Comparison of ENCODE assay signal across 29 mouse cellular contexts in genomic region chr12:102714654-102715395, GRCm38 (mm10). TPM values are rescaled to one million over a fixed set of nuclear protein-coding genes. Genes with fewer than 3 reads are reported as not detected.
DNase-seq lines count a peak whose midpoint lies in the region; ATAC-seq lines count a peak whose summit lies in the region.
"Had no signal": no experiment of that assay in that cellular context is flagged by ENCODE, and none has a peak within 500 bp of the region (broad histone marks: within the 10 kb centered on the region; RNA-seq: fewer than 3 reads in every experiment).

No protein-coding gene starts in this region.

- no peaks in the 10 kb centered on the region for H3K36me3 ChIP-seq in midbrain, embryonic 11.5 days (ENCODE audit: control insufficient read depth, insufficient read depth, low read length)
- H3K36me3 ChIP-seq in midbrain, embryonic 10.5 days: no peaks in the 10 kb centered on the region
- H3K36me3 ChIP-seq: embryonic facial prominence, embryonic 13.5 days; forebrain, embryonic 12.5 days; heart, embryonic 12.5 days had no signal

- intact Hi-C loops in gastrocnemius, postnatal 14 days (cut with DNase I; ENCODE audit: low total_unique reads): loop anchor here (5.0 kb wide), 1 partner anchor 138 kb away; no protein-coding TSS in a partner anchor

- no peaks in the 10 kb centered on the region for H3K27me3 ChIP-seq in midbrain, embryonic 11.5 days (ENCODE audit: control insufficient read depth, insufficient read depth, low read length)
- no peaks in the 10 kb centered on the region for H3K27me3 ChIP-seq in midbrain, embryonic 10.5 days (ENCODE audit: low read depth, poor library complexity, severe bottlenecking)
- H3K27me3 ChIP-seq: embryonic facial prominence, embryonic 13.5 days; forebrain, embryonic 12.5 days; heart, embryonic 12.5 days; Patski had no signal

- DNase-seq in gastrocnemius, postnatal 25 days: peak; percentile 2
- no peak for DNase-seq in gastrocnemius, postnatal 14 days
- DNase-seq in midbrain, embryonic 11.5 days (ENCODE audit: low spot score, missing footprints): peak; percentile 61
- DNase-seq in midbrain, embryonic 10.5 days (ENCODE audit: low spot score): no peak
- DNase-seq in R1 (ENCODE audit: low read depth, low spot score): peak; percentile 52
- DNase-seq in layer of hippocampus, adult 9-11 months: no peak
- DNase-seq: adrenal gland, postnatal 10 days; cerebellum, adult 11 months; cerebellum, adult 9-10 months; cerebellum, postnatal 25 days; gastrocnemius, postnatal 10 days had no signal

- H3K4me2 ChIP-seq in midbrain, embryonic 11.5 days: no peak overlapping the region
- H3K4me2 ChIP-seq: embryonic facial prominence, embryonic 13.5 days; forebrain, embryonic 12.5 days; heart, embryonic 12.5 days had no signal

- H3K9me3 ChIP-seq in midbrain, embryonic 11.5 days (ENCODE audit: control insufficient read depth, low read length): no peaks in the 10 kb centered on the region
- H3K9me3 ChIP-seq in midbrain, embryonic 10.5 days (replicated peaks): no peaks in the 10 kb centered on the region
- H3K9me3 ChIP-seq: embryonic facial prominence, embryonic 13.5 days; forebrain, embryonic 12.5 days; heart, embryonic 12.5 days had no signal

- no peak overlapping the region for H3K4me3 ChIP-seq in midbrain, embryonic 11.5 days (ENCODE audit: low read depth, low read length)
- no peak overlapping the region for H3K4me3 ChIP-seq in midbrain, embryonic 10.5 days
- H3K4me3 ChIP-seq: embryonic facial prominence, embryonic 13.5 days; forebrain, embryonic 12.5 days; heart, embryonic 12.5 days had no signal

- 84% methylated on average over 10 of the region's 10 CpGs for WGBS in midbrain, embryonic 11.5 days
- WGBS in midbrain, embryonic 10.5 days: 86% methylated on average over 10 of the region's 10 CpGs

- no peak for ATAC-seq in midbrain, embryonic 11.5 days (ENCODE audit: low FRiP score)
- peak; percentile 59 for ATAC-seq in megakaryocyte-erythroid progenitor cell, adult 5-6 weeks (replicated peaks; ENCODE audit: low FRiP score, low TSS enrichment, poor library complexity, severe bottlenecking)
- no peak for ATAC-seq in granulocyte monocyte progenitor cell, adult 5-6 weeks (replicated peaks; ENCODE audit: poor library complexity, severe bottlenecking)
- ATAC-seq: CD4-positive, CD25-positive, alpha-beta regulatory T cell, adult 4 months; forebrain, embryonic 16.5 days; hindbrain, embryonic 16.5 days; inflammation-experienced regulatory T-cells, adult 6 months; intestine, postnatal 0 days; Patski had no signal

- H3K4me1 ChIP-seq in midbrain, embryonic 11.5 days (ENCODE audit: control insufficient read depth, insufficient read depth, low read length): no peaks in the 10 kb centered on the region
- H3K4me1 ChIP-seq in midbrain, embryonic 10.5 days: peaks cover 21% of the 10 kb centered on the region
- H3K4me1 ChIP-seq: forebrain, embryonic 12.5 days; heart, embryonic 12.5 days had no signal

- H3K27ac ChIP-seq in midbrain, embryonic 11.5 days (ENCODE audit: low read depth, low read length): no peak overlapping the region
- H3K27ac ChIP-seq in midbrain, embryonic 10.5 days (replicated peaks): no peak overlapping the region
- H3K27ac ChIP-seq: embryonic facial prominence, embryonic 13.5 days; forebrain, embryonic 12.5 days had no signal

- no peak overlapping the region for H3K9ac ChIP-seq in midbrain, embryonic 11.5 days (ENCODE audit: low read length)
- H3K9ac ChIP-seq: embryonic facial prominence, embryonic 13.5 days; forebrain, embryonic 12.5 days; heart, embryonic 12.5 days had no signal

RNA-seq across cellular contexts. Expression of gene Itpk1, which starts 10.1 kb away (rescaled TPM):
- total RNA-seq in gastrocnemius, postnatal 25 days (2021): 1 to 10 TPM; 5.2 to 6.5 TPM
- 1 to 10 TPM; 6.4 to 8.4 TPM for total RNA-seq in gastrocnemius, postnatal 14 days (2021)
- 11.6 and 14.2 TPM in 2 replicates for polyA plus RNA-seq in midbrain, embryonic 11.5 days (2014; fragmentation: Nextera tagmentation; extraction: Ambion mirVana)
- polyA plus RNA-seq in midbrain, embryonic 10.5 days (2016; fragmentation: Nextera tagmentation; extraction: Ambion mirVana): 16.1 and 16.9 TPM in 2 replicates
- 7.4 and 12.1 TPM in 2 replicates for total RNA-seq in megakaryocyte-erythroid progenitor cell, adult 5-6 weeks (2014; fragmentation: Nextera tagmentation)
- 4.9 and 6.5 TPM in 2 replicates for total RNA-seq in megakaryocyte-erythroid progenitor cell, adult 5-6 weeks (2017)
- total RNA-seq in granulocyte monocyte progenitor cell, adult 5-6 weeks (2014; fragmentation: Nextera tagmentation): 19.1 and 26.0 TPM in 2 replicates
- 13.0 and 16.4 TPM in 2 replicates for total RNA-seq in granulocyte monocyte progenitor cell, adult 5-6 weeks (2017)

RNA-seq across cellular contexts. Expression of gene Moap1, which starts 28.6 kb away (rescaled TPM):
- 1 to 10 TPM; 3.7 to 4.6 TPM for total RNA-seq in gastrocnemius, postnatal 25 days (2021)
- 1 to 10 TPM; 4.7 to 4.8 TPM for total RNA-seq in gastrocnemius, postnatal 14 days (2021)
- 40.8 and 41.4 TPM in 2 replicates for polyA plus RNA-seq in midbrain, embryonic 11.5 days (2014; fragmentation: Nextera tagmentation; extraction: Ambion mirVana)
- 38.4 and 44.6 TPM in 2 replicates for polyA plus RNA-seq in midbrain, embryonic 10.5 days (2016; fragmentation: Nextera tagmentation; extraction: Ambion mirVana)
- 3.8 and 8.2 TPM in 2 replicates for total RNA-seq in megakaryocyte-erythroid progenitor cell, adult 5-6 weeks (2014; fragmentation: Nextera tagmentation)
- 11.5 and 15.8 TPM in 2 replicates for total RNA-seq in megakaryocyte-erythroid progenitor cell, adult 5-6 weeks (2017)
- total RNA-seq in granulocyte monocyte progenitor cell, adult 5-6 weeks (2014; fragmentation: Nextera tagmentation): 11.0 and 11.1 TPM in 2 replicates
- total RNA-seq in granulocyte monocyte progenitor cell, adult 5-6 weeks (2017): 9.3 and 15.6 TPM in 2 replicates

RNA-seq across cellular contexts. Expression of gene Tmem251, which starts 28.7 kb away (rescaled TPM):
- 1 to 10 TPM; 1.8 to 2.9 TPM for total RNA-seq in gastrocnemius, postnatal 25 days (2021)
- total RNA-seq in gastrocnemius, postnatal 14 days (2021): 1 to 10 TPM; 2.0 to 2.3 TPM
- 12.2 and 12.3 TPM in 2 replicates for polyA plus RNA-seq in midbrain, embryonic 11.5 days (2014; fragmentation: Nextera tagmentation; extraction: Ambion mirVana)
- polyA plus RNA-seq in midbrain, embryonic 10.5 days (2016; fragmentation: Nextera tagmentation; extraction: Ambion mirVana): 13.2 and 14.0 TPM in 2 replicates
- total RNA-seq in megakaryocyte-erythroid progenitor cell, adult 5-6 weeks (2014; fragmentation: Nextera tagmentation): 9.2 and 13.8 TPM in 2 replicates
- 8.1 and 10.8 TPM in 2 replicates for total RNA-seq in megakaryocyte-erythroid progenitor cell, adult 5-6 weeks (2017)
- total RNA-seq in granulocyte monocyte progenitor cell, adult 5-6 weeks (2014; fragmentation: Nextera tagmentation): 6.5 and 8.7 TPM in 2 replicates
- total RNA-seq in granulocyte monocyte progenitor cell, adult 5-6 weeks (2017): 8.0 and 9.3 TPM in 2 replicates

RNA-seq across cellular contexts. Expression of gene Gm28051, which starts 42.7 kb away (rescaled TPM):
- total RNA-seq in gastrocnemius, postnatal 25 days (2021): not detected
- total RNA-seq in gastrocnemius, postnatal 14 days (2021): not detected
- not detected in 2 replicates for polyA plus RNA-seq in midbrain, embryonic 11.5 days (2014; fragmentation: Nextera tagmentation; extraction: Ambion mirVana)
- polyA plus RNA-seq in midbrain, embryonic 10.5 days (2016; fragmentation: Nextera tagmentation; extraction: Ambion mirVana): not detected in 2 replicates
- not detected in 2 replicates for total RNA-seq in megakaryocyte-erythroid progenitor cell, adult 5-6 weeks (2014; fragmentation: Nextera tagmentation)
- total RNA-seq in megakaryocyte-erythroid progenitor cell, adult 5-6 weeks (2017): not detected in 2 replicates
- total RNA-seq in granulocyte monocyte progenitor cell, adult 5-6 weeks (2014; fragmentation: Nextera tagmentation): not detected in 2 replicates
- total RNA-seq in granulocyte monocyte progenitor cell, adult 5-6 weeks (2017): not detected in 2 replicates
- total RNA-seq: adrenal gland, postnatal 10 days; adrenal gland, postnatal 4 days; gastrocnemius, postnatal 10 days; heart, adult 8-10 months; heart, postnatal 25 days had no signal
- polyA plus RNA-seq: brain, embryonic 14.5 days; CD4-positive, CD25-positive, alpha-beta regulatory T cell, adult 4 months; embryonic facial prominence, embryonic 13.5 days; forebrain, embryonic 12.5 days; forebrain, embryonic 16.5 days; frontal cortex, adult 2 months; heart, embryonic 12.5 days; heart, embryonic 16.5 days; hindbrain, embryonic 11.5 days; hindbrain, embryonic 16.5 days; inflammation-experienced regulatory T-cells, adult 6 months; intestine, postnatal 0 days; Patski had no signal

RNA-seq across cellular contexts. Expression of gene Gon7, which starts 42.8 kb away (rescaled TPM):
- 10 to 100 TPM in 1 of 2 experiments, 1 to 10 TPM in 1; 6.5 to 10.1 TPM for total RNA-seq in gastrocnemius, postnatal 25 days (2021)
- 1 to 10 TPM; 7.2 to 7.6 TPM for total RNA-seq in gastrocnemius, postnatal 14 days (2021)
- polyA plus RNA-seq in midbrain, embryonic 11.5 days (2014; fragmentation: Nextera tagmentation; extraction: Ambion mirVana): 47.7 and 52.6 TPM in 2 replicates
- polyA plus RNA-seq in midbrain, embryonic 10.5 days (2016; fragmentation: Nextera tagmentation; extraction: Ambion mirVana): 50.3 and 52.7 TPM in 2 replicates
- total RNA-seq in megakaryocyte-erythroid progenitor cell, adult 5-6 weeks (2014; fragmentation: Nextera tagmentation): 12.2 and 21.1 TPM in 2 replicates
- 25.5 and 28.1 TPM in 2 replicates for total RNA-seq in megakaryocyte-erythroid progenitor cell, adult 5-6 weeks (2017)
- total RNA-seq in granulocyte monocyte progenitor cell, adult 5-6 weeks (2014; fragmentation: Nextera tagmentation): 16.5 and 19.2 TPM in 2 replicates
- 12.9 and 22.2 TPM in 2 replicates for total RNA-seq in granulocyte monocyte progenitor cell, adult 5-6 weeks (2017)

Comparison
In these comparisons a context has a peak if more than half of its experiments do, and no peak if none do; other contexts are left out.
1. DNase-seq: peak in gastrocnemius, postnatal 25 days (single experiment), midbrain, embryonic 11.5 days (single experiment) and R1 (single experiment); none in gastrocnemius, postnatal 14 days (single experiment), midbrain, embryonic 10.5 days (single experiment) and layer of hippocampus, adult 9-11 months (single experiment).